ENCODE assay signal across 8 mouse cellular contexts in genomic region chr6:5382583-5383215, GRCm38 (mm10). TPM values are rescaled to one million over a fixed set of nuclear protein-coding genes. Genes with fewer than 3 reads are reported as not detected.
DNase-seq lines count a peak whose midpoint lies in the region; ATAC-seq lines count a peak whose summit lies in the region.

No protein-coding gene starts in this region.

- peaks cover 47% of the 10 kb centered on the region for H3K4me1 ChIP-seq in hindbrain, embryonic 15.5 days (replicated peaks)

- ATAC-seq in hindbrain, embryonic 15.5 days (ENCODE audit: low FRiP score, low read depth), result peak; percentile 74

- no peaks in the 10 kb centered on the region for H3K9me3 ChIP-seq in hindbrain, embryonic 15.5 days

- WGBS in hindbrain, embryonic 15.5 days, result under 1% methylated on average over 16 of the region's 16 CpGs

- H3K4me2 ChIP-seq in hindbrain, embryonic 15.5 days, result peak overlapping the region; percentile 55

- peak; percentile 85 for DNase-seq in adipocyte (ENCODE audit: low spot score)
- DNase-seq in cerebellum, postnatal 4 days (ENCODE audit: low spot score in 2 of 2), result peak; percentile 66 to 82
- DNase-seq in gastrocnemius, adult 18-20 months (ENCODE audit: low spot score), result peak; percentile 82
- DNase-seq in layer of hippocampus, postnatal 36 days, result peak; percentile 83
- DNase-seq in lung, postnatal 14 days, result peak; percentile 87
- peak; percentile 88 for DNase-seq in retina, postnatal 1 day
- DNase-seq in thymus, postnatal 36 days, result peak; percentile 53 to 66

- H3K36me3 ChIP-seq in hindbrain, embryonic 15.5 days, result no peaks in the 10 kb centered on the region

- no peaks in the 10 kb centered on the region for H3K27me3 ChIP-seq in hindbrain, embryonic 15.5 days

- H3K9ac ChIP-seq in hindbrain, embryonic 15.5 days, result peak overlapping the region; percentile 36

- H3K4me3 ChIP-seq in hindbrain, embryonic 15.5 days, result peak overlapping the region; percentile 33

- peak overlapping the region; percentile 71 for H3K27ac ChIP-seq in hindbrain, embryonic 15.5 days (replicated peaks)

RNA-seq across cellular contexts. Expression of gene Asb4, which starts 0.5 kb away (rescaled TPM):
- 10 to 100 TPM; 13.7 to 15.2 TPM for total RNA-seq in gastrocnemius, adult 18-20 months (2021)
- 15.8 and 15.9 TPM in 2 replicates for polyA plus RNA-seq in hindbrain, embryonic 15.5 days (2015; fragmentation: Nextera tagmentation; extraction: Ambion mirVana)
- total RNA-seq in layer of hippocampus, postnatal 36 days (2021), result under 1 TPM; 0.50 to 0.71 TPM

Comparison
In these comparisons a context has a peak if more than half of its experiments do, and no peak if none do; other contexts are left out.
1. Peak in every context shown above with its lines: DNase-seq, ATAC-seq, H3K4me3 ChIP-seq and H3K27ac ChIP-seq.
2. RNA of gene Asb4, which starts 0.5 kb away (total RNA-seq): 13.7 to 15.2 TPM in gastrocnemius, adult 18-20 months; 0.50 to 0.71 TPM in layer of hippocampus, postnatal 36 days; every median in the first group is over 4 times any median in the second.